Mouse (Mus musculus): ENCODE measurements around the gene Tal1.

The Tal1 gene

DNA sequence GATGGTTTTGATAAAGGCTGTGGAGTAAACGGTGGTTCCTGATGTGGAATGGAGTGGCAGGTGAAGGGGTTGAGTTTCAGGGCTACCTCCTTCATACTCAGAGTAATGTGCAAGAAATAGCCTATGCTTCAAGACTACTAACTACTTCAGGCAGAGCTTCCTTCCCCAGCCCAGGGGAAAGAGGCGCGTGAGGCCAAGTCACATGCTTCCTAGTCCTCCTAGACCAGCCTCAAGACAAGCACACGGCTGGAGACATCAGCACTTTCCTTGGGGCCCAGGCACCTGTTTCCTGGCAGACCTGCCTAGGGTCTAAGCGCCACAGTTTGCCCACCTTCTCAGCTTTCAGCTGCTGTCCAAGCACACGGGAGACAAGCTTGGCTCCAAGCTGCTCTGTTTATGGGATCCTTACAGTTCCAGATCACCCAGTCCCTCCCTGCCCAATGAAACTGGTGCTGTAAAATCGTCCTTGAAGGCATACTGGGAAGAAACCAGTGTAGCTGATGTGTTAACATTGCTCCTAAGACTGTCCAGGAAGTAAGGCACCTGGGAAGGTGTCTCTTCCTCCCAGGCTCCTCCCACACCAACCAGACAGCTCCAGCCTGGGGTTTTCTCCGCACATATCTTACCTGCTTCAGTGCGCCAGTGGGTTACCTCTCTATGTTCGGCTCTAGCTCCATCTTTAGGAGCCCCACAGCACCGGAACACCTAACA lies 40.4 kb downstream of the Tal1 start:
- in situ Hi-C loops (cut with MboI; ENCODE audit: unreplicated experiment in 2 of 2), result loop anchor here (10.0 to 25.0 kb wide), 6 partner anchors 102 to 784 kb away; partner anchors contain the start of gene Cmpk1 (in 1 of the 2)

GRCm38 (mm10) chr4:115097146-115097496 lies 40.9 kb downstream of the Tal1 start:
- in situ Hi-C loops (cut with MboI; ENCODE audit: unreplicated experiment in 2 of 2), result loop anchor here (10.0 to 25.0 kb wide), 6 partner anchors 102 to 785 kb away; partner anchors contain the start of gene Cmpk1 (in 1 of the 2)

DNA sequence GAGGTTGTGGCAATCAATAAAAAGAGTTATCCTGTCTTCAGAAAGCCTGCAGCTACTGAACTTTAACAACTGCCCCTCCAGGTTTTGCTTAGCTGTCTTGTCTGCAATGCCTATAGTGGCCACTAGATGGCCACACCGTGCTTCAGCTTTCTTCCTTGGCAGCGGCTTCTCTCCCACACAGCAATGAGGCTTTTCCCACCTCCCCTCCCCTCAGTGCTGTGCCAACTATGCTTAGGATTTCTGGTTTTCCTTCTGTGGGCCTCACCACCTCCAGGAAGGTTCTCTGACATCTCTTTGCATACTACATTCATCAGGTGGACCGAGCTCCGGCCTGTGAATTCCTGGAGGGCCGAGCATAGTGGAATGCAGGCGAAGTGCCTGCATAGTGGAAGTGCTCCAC lies 45.5 kb downstream of the Tal1 start:
- in situ Hi-C loops (cut with MboI; ENCODE audit: unreplicated experiment in 2 of 2), result loop anchor here (5.0 to 10.0 kb wide), 2 partner anchors 606 to 883 kb away; no protein-coding TSS in a partner anchor

DNA sequence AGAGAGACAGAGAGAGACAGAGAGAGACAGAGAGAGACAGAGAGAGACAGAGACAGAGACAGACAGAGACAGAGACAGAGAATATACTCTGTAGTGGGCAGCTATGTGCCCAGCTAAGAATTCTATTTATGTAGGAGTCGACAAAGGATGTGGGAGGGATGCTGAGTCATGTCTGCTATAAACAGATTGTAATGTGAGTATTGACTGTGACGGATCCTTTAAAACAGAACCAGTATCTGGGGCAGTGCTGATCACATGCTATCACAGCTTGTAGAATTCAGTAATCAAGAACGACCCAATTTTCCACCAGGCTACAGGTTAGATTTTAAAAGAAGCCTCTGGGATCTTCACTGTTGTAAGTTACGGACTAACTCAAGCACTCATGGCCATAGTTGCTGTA lies 47.3 kb downstream of the Tal1 start:
- in situ Hi-C loops (cut with MboI; ENCODE audit: unreplicated experiment in 2 of 2), result loop anchor here (5.0 to 10.0 kb wide), 2 partner anchors 604 to 881 kb away; no protein-coding TSS in a partner anchor

DNA sequence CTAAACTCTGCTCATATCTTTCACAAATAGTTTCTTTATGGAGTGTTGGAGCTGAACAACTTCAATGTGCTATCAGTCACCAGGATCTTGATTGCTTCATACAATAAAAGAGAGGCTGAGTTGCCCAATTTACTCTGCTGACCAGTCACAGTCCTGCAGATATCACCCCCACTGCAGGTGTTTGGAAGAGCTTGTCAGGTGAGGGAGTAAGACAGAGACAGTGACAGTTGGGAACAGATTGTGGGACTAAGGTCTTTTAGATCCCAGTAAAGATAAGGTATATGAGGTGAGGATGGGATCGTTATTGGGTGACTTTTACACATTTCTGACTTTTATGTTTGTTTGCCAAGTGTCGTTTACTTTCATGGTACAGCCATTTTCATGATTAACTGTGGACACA lies 54.9 kb downstream of the Tal1 start:
- in situ Hi-C loops (cut with MboI; ENCODE audit: unreplicated experiment in 2 of 2), result no loop called here

DNA sequence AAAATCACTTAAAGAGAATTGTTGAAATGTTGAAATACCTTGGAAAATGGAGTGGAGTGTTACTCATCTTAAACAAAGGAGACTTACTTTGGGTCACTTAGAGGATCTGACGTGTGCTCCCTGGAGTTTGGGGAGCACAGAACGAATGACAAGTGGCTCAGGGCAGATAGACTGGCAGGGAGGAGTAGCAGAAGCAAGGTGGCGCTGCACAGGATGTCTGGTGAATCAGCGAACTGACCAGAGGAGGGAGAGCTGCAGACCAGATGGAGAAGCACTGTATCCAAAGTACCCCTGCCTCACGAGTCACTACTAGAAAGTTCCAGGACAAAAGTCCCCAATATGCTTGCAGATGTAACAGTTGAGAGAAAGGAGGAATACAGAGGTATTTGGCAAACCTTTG lies 57.0 kb downstream of the Tal1 start:
- in situ Hi-C loops (cut with MboI; ENCODE audit: unreplicated experiment in 2 of 2), result no loop called here

DNA sequence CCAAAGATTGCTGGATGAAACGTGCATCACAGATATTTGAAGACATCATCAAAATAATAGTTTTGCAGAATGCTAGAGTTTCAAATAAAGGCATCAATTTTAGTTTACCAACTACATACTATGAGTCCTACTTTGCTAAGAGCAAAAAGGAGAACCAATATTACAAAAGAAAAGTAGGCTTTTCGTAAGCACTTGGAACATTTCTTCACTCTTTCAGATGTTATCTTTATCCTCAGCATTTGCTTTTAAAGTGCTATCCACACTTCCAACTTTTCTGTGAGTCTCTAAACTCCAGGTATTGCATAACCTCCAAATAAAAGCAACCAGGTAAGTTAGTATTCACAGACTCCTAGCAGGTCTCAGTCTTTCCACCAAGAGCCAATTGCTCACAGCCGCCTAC lies 63.4 kb downstream of the Tal1 start:
- in situ Hi-C loops (cut with MboI; ENCODE audit: unreplicated experiment in 2 of 2), result no loop called here

GRCm38 (mm10) chr4:115121162-115121561 lies 64.9 kb downstream of the Tal1 start:
- in situ Hi-C loops (cut with MboI; ENCODE audit: unreplicated experiment in 2 of 2), result no loop called here
